Mouse (Mus musculus) liver, embryonic 15.5 days (tissue): ENCODE results near the gene Zfp286. TPM values are rescaled to one million over a fixed set of nuclear protein-coding genes. Genes with fewer than 3 reads are reported as not detected.

Experiments used
- ATAC-seq: fragments of 200-750 bp; cut with Nextera tagmentation; 2 replicates; pipeline ENCODE4 v1.8.0; 2017; ENCODE audit warnings: moderate number of reproducible peaks, mild to moderate bottlenecking, moderate library complexity; ENCODE audit not compliant: insufficient read depth
- H3K27ac ChIP-seq: fragments of 300-500 bp; sonication (generic); replicated peaks from 2 replicates; pipeline ENCODE4 v1.5.1; 2015; ENCODE audit warnings: mild to moderate bottlenecking, inconsistent platforms
- H3K27me3 ChIP-seq: fragments of 300-500 bp; sonication (generic); 2 replicates; pipeline ENCODE4 v1.6.1; 2015; ENCODE audit warnings: mild to moderate bottlenecking, inconsistent platforms
- H3K36me3 ChIP-seq: fragments of 300-500 bp; sonication (generic); replicated peaks from 2 replicates; pipeline ENCODE4 v1.6.1; 2015; ENCODE audit warnings: moderate library complexity, mild to moderate bottlenecking, inconsistent platforms
- H3K4me1 ChIP-seq: fragments of 300-500 bp; sonication (generic); replicated peaks from 2 replicates; pipeline ENCODE4 v1.6.1; 2015; ENCODE audit warnings: inconsistent platforms
- H3K4me2 ChIP-seq: fragments of 300-500 bp; sonication (generic); 2 replicates; pipeline ENCODE4 v1.6.1; 2015; ENCODE audit warnings: moderate library complexity, mild to moderate bottlenecking, inconsistent platforms
- H3K4me3 ChIP-seq: fragments of 300-500 bp; sonication (generic); replicated peaks from 2 replicates; pipeline ENCODE4 v1.5.1; 2015; ENCODE audit warnings: mild to moderate bottlenecking, inconsistent platforms
- H3K9ac ChIP-seq: fragments of 300-500 bp; sonication (generic); 2 replicates; pipeline ENCODE4 v1.6.1; 2015; ENCODE audit warnings: moderate library complexity, mild to moderate bottlenecking, inconsistent platforms
- H3K9me3 ChIP-seq: fragments of 300-500 bp; sonication (generic); replicated peaks from 2 replicates; pipeline ENCODE4 v1.6.1; 2016; ENCODE audit warnings: inconsistent platforms
- WGBS: fragments of 180-500 bp; shearing (Covaris S2); methylation state at CpG from one replicate; pipeline ENCODE4 v1.1.7; 2015; ENCODE audit warnings: mixed read lengths; ENCODE audit not compliant: insufficient replicate concordance; 5-methylcytosine and 5-hydroxymethylcytosine counted together
- polyA plus RNA-seq: library from polyadenylated mRNA; unstranded; fragments of >200 nt; fragmentation: Nextera tagmentation; extraction: Ambion mirVana; gene quantifications from 2 replicates; pipeline ENCODE4 v1.2.1, GENCODE M21; 2015

The Zfp286 gene
- polyA plus RNA-seq, 1 experiment from 2014 or later, result 1.0 TPM

DNA sequence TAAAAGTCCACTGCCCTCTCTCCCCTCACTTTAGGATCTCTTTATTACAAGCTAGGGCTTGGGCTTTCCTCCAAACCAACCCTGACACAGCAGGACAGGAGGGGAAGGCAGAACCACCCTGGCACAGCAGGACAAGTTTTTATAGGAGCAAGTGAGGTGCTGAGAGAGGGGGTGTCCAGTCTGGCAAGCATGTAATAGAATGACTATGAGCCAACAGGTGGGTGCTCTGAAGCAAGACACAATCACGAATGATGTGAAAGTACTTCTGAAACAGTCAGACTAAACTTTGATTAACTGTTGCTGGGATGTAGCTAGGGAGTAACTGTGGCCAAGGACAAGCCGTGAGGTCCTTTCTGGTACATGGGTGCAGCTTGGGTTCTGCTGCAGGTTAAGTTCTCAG is 83.1 kb downstream of the Zfp286 start:
- WGBS, result 61% methylated on average over 2 of the region's 2 CpGs
- no peak overlapping the region for H3K4me3 ChIP-seq
- H3K36me3 ChIP-seq, result no peaks in the 10 kb centered on the region
- H3K4me1 ChIP-seq, result no peaks in the 10 kb centered on the region
- H3K4me2 ChIP-seq, result no peak overlapping the region
- no peaks in the 10 kb centered on the region for H3K27me3 ChIP-seq
- ATAC-seq, result no peak
- no peak overlapping the region for H3K27ac ChIP-seq
- no peak overlapping the region for H3K9ac ChIP-seq
- no peaks in the 10 kb centered on the region for H3K9me3 ChIP-seq

Other genes starting within 250 kb of the Zfp286 start
- 1,540 and 1,587 TPM in 2 replicates for gene Ubb, start 238.3 kb downstream of the Zfp286 start, polyA plus RNA-seq
- 5.5 and 6.3 TPM in 2 replicates for gene Trpv2, start 215.0 kb downstream of the Zfp286 start, polyA plus RNA-seq
- gene Lrrc75a, start 140.9 kb downstream of the Zfp286 start, polyA plus RNA-seq, result 1.7 and 2.0 TPM in 2 replicates
- 7.2 and 7.8 TPM in 2 replicates for gene Mmgt2, start 140.8 kb downstream of the Zfp286 start, polyA plus RNA-seq
- 0.31 and 0.50 TPM in 2 replicates for gene Zfp287, start 57.6 kb downstream of the Zfp286 start, polyA plus RNA-seq
- not detected in 2 replicates for gene Gm10428, start 36.4 kb downstream of the Zfp286 start, polyA plus RNA-seq
- gene Trim16, start 30.8 kb upstream of the Zfp286 start, polyA plus RNA-seq, result 0.48 and 0.79 TPM in 2 replicates
- gene Fbxw10, start 57.6 kb upstream of the Zfp286 start, polyA plus RNA-seq, result 0.07 and 0.28 TPM in 2 replicates
- 27.0 and 29.6 TPM in 2 replicates for gene Tvp23b, start 90.0 kb upstream of the Zfp286 start, polyA plus RNA-seq
- not detected in 2 replicates for gene Cdrt4, start 161.7 kb upstream of the Zfp286 start, polyA plus RNA-seq